19 mouse cellular contexts compared by ENCODE assay signal in the genomic region with DNA sequence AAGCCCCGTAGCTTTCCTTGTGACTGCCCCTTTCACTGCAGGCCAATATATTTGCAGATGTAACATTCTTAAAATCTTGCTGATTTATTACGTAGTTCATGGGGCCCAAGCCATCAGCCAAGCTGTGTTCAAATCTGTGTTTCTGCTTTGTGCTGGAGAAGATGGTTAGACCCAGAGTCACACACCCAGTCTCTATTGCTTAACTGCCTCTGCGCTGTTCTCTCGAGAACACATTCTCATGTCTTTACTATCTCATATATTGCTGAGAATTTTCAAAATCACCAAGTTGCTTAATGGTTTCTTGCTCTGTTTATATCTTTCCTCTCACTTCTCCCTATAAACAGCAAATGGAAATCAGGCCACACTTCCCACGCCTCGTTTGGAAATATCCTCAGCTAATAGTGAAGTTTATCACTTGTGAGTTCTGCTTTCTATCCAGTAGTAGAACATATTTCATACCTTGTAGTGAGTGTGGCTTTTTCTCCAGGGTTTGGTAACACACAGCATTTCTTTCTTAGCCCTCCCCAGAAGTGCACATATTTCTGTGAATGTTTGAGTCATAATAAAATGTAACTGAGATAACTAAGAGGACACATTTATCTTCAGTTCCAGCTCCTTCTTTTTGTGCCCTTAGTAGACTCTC. TPM values are rescaled to one million over a fixed set of nuclear protein-coding genes. Genes with fewer than 3 reads are reported as not detected.
"Had no signal": no experiment of that assay in that cellular context is flagged by ENCODE, and none has a peak within 500 bp of the region (broad histone marks: within the 10 kb centered on the region; RNA-seq: fewer than 3 reads in every experiment).

No protein-coding gene starts in this region.

- H3K4me1 ChIP-seq: liver, embryonic 13.5 days had no signal

- H3K4me2 ChIP-seq: limb, embryonic 12.5 days; liver, embryonic 13.5 days; midbrain, embryonic 13.5 days had no signal

- H3K9me3 ChIP-seq: limb, embryonic 12.5 days; liver, embryonic 13.5 days; midbrain, embryonic 13.5 days had no signal

- DNase-seq: kidney, adult 9 months; kidney, postnatal 36 days; layer of hippocampus, adult 9-11 months; layer of hippocampus, postnatal 36 days; liver; liver, embryonic 13.5 days; liver, postnatal 0 days; right cerebral cortex, adult 18-20 months; right cerebral cortex, postnatal 25 days; thymus, postnatal 4 days had no signal

- H3K36me3 ChIP-seq: limb, embryonic 12.5 days; liver, embryonic 13.5 days; midbrain, embryonic 13.5 days had no signal

- H3K27ac ChIP-seq: kidney, postnatal 0 days; limb, embryonic 12.5 days; liver, embryonic 13.5 days; midbrain, embryonic 13.5 days had no signal

- H3K4me3 ChIP-seq: limb, embryonic 12.5 days; liver, embryonic 13.5 days; midbrain, embryonic 13.5 days had no signal

- H3K27me3 ChIP-seq: limb, embryonic 12.5 days; liver, embryonic 13.5 days had no signal

- H3K9ac ChIP-seq: limb, embryonic 12.5 days; liver, embryonic 13.5 days; liver, postnatal 0 days; midbrain, embryonic 13.5 days had no signal

- ATAC-seq: liver, postnatal 0 days; midbrain, embryonic 13.5 days had no signal

RNA-seq across cellular contexts. Expression of gene Sparcl1, which starts 10.6 kb away (rescaled TPM):
- total RNA-seq: megakaryocyte progenitor cell, adult 5-6 weeks had no signal

RNA-seq across cellular contexts. Expression of gene Dspp, which starts 46.4 kb away (rescaled TPM):
- total RNA-seq: megakaryocyte progenitor cell, adult 5-6 weeks; midbrain, postnatal 0 days had no signal
- polyA plus RNA-seq: kidney, postnatal 0 days; limb, embryonic 12.5 days; liver, embryonic 13.5 days; liver, postnatal 0 days; midbrain, embryonic 13.5 days; midbrain, postnatal 0 days; neural tube, embryonic 14.5 days; small intestine, adult 2 months; stomach, embryonic 16.5 days had no signal

RNA-seq across cellular contexts. Expression of gene Gm17660, which starts 46.7 kb away (rescaled TPM):
- total RNA-seq: layer of hippocampus, adult 18-20 months; layer of hippocampus, postnatal 36 days; megakaryocyte progenitor cell, adult 5-6 weeks; midbrain, postnatal 0 days had no signal
- polyA plus RNA-seq: kidney, postnatal 0 days; limb, embryonic 12.5 days; liver, embryonic 13.5 days; liver, postnatal 0 days; midbrain, embryonic 13.5 days; small intestine, adult 2 months had no signal
